Mouse (Mus musculus): ENCODE measurements around the gene Rasgrp1. TPM values are rescaled to one million over a fixed set of nuclear protein-coding genes. Genes with fewer than 3 reads are reported as not detected.

Rasgrp1 gene
- polyA plus RNA-seq, 1 experiment from 2014 or later = 1.2 TPM

DNA sequence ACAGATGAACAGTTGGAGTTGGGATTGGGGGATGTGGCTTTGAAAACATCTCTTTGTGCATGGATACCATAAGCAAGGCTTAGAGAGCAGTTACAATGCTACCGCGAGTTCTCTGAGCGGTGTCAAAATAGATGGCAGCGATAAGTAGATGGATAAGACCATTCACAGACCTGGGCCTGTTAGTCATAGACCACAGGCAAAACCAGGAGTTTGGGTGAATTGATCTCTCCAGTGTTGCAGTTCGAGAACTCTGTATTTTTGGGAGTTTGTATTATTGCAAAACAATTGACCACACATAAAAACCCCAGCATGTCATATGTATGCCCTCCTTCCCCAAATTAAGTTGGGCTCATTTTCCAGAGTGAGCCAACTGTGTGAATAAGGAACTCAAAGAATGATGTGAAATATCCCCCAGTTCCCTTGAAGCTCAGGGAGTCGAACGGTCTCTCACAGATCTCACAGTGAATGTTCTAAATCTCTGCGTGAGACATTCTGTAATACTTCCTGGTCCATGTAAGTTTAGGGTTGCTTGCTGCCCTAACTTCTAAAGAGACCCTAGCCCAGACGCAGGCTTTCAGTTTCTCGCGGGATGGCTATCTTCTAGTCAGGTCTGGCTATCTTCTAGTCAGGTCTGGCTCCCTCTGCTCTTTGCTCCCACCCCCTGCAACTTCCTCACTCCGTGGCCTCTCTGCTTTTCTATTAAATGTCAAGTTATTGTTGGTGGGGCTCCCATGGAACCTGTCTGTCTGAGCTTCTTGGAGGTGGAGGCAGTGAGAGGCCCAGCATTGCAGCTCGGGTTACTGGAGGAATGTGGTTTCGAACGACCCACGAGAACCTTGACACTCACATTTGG is 43.0 kb downstream of the Rasgrp1 start:
- H3K4me3 ChIP-seq (ENCODE audit: low read depth, low read length) = no peak overlapping the region
- no peaks in the 10 kb centered on the region for H3K9me3 ChIP-seq (ENCODE audit: control insufficient read depth, low read length)
- no peak overlapping the region for H3K4me2 ChIP-seq
- H3K9ac ChIP-seq (ENCODE audit: low read length) = no peak overlapping the region
- 87% methylated on average over 16 of the region's 16 CpGs for WGBS
- DNase-seq (ENCODE audit: low spot score, missing footprints) (no peak), ATAC-seq (ENCODE audit: low FRiP score) (no peak)
- H3K27ac ChIP-seq (ENCODE audit: low read depth, low read length) = no peak overlapping the region
- H3K4me1 ChIP-seq (ENCODE audit: control insufficient read depth, insufficient read depth, low read length) = no peaks in the 10 kb centered on the region
- no peaks in the 10 kb centered on the region for H3K27me3 ChIP-seq (ENCODE audit: control insufficient read depth, insufficient read depth, low read length)
- H3K36me3 ChIP-seq (ENCODE audit: control insufficient read depth, insufficient read depth, low read length) = no peaks in the 10 kb centered on the region

DNA sequence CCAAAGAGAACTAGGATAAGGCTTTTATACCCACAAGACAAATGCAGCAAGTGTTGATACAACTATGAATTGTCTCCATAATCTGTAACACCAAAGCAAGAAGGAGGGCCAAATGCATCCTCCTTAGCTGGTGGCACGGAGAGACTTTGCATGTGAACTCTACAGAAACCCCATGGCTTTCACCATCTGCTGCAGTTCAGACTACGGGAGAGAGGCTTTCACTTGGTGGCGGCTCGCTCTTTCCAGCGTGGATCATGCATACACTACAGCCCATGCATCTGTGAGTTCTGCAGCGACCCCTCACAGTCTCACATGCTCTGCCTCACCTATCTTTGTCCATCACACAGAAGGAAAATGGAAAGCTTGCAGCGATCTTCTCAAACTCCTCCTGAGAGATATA is 54.5 kb downstream of the Rasgrp1 start:
- DNase-seq (ENCODE audit: low spot score, missing footprints) (no peak), ATAC-seq (ENCODE audit: low FRiP score) (no peak)
- Histone ChIP-seq H3K4me2 (no peak overlapping the region), H3K9me3 (ENCODE audit: control insufficient read depth, low read length) (no peaks in the 10 kb centered on the region), H3K27ac (ENCODE audit: low read depth, low read length) (no peak overlapping the region), H3K9ac (ENCODE audit: low read length) (no peak overlapping the region), H3K4me3 (ENCODE audit: low read depth, low read length) (no peak overlapping the region), H3K36me3 (ENCODE audit: control insufficient read depth, insufficient read depth, low read length) (no peaks in the 10 kb centered on the region), H3K27me3 (ENCODE audit: control insufficient read depth, insufficient read depth, low read length) (no peaks in the 10 kb centered on the region), H3K4me1 (ENCODE audit: control insufficient read depth, insufficient read depth, low read length) (no peaks in the 10 kb centered on the region)
- WGBS = 86% methylated on average over 7 of the region's 7 CpGs

DNA sequence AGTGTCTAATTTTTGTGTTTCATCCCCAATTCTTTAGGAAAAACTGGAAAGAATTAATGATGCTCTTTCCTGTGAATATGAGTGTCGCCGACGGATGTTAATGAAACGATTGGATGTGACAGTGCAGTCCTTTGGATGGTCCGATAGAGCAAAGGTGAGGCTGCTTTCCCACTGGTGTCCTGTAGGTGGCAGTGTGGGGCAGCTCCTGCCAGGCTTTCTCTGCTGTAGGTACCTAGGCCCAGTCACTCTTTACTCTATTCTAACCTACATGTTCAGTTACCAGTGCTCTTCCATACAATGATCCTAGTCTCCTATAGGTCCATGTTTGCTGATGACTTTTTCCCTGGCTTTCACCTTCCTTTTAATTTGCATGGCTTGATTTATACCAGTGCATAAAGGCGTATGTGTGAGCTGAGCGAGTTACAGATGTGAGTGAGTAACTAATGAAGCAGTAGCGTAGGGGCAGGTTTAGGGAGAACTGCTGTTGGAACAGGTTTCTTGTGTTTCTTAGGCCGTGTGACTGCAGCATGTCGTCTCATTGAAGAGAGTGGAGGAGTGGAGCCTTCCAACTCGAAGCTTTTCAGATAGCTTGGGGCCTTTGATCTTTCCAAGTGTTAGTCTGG is 78.9 kb downstream of the Rasgrp1 start:
- H3K9me3 ChIP-seq (ENCODE audit: control insufficient read depth, low read length) = no peaks in the 10 kb centered on the region
- no peak overlapping the region for H3K27ac ChIP-seq (ENCODE audit: low read depth, low read length)
- no peak overlapping the region for H3K4me2 ChIP-seq
- no peaks in the 10 kb centered on the region for H3K27me3 ChIP-seq (ENCODE audit: control insufficient read depth, insufficient read depth, low read length)
- no peak overlapping the region for H3K9ac ChIP-seq (ENCODE audit: low read length)
- ATAC-seq (ENCODE audit: low FRiP score) (peak; percentile 79), DNase-seq (ENCODE audit: low spot score, missing footprints) (peak; percentile 96)
- no peak overlapping the region for H3K4me3 ChIP-seq (ENCODE audit: low read depth, low read length)
- H3K4me1 ChIP-seq (ENCODE audit: control insufficient read depth, insufficient read depth, low read length) = no peaks in the 10 kb centered on the region
- WGBS = 79% methylated on average over 11 of the region's 11 CpGs
- peaks cover 14% of the 10 kb centered on the region; the same call in 1 of the 2 replicates for H3K36me3 ChIP-seq (ENCODE audit: control insufficient read depth, insufficient read depth, low read length)

DNA sequence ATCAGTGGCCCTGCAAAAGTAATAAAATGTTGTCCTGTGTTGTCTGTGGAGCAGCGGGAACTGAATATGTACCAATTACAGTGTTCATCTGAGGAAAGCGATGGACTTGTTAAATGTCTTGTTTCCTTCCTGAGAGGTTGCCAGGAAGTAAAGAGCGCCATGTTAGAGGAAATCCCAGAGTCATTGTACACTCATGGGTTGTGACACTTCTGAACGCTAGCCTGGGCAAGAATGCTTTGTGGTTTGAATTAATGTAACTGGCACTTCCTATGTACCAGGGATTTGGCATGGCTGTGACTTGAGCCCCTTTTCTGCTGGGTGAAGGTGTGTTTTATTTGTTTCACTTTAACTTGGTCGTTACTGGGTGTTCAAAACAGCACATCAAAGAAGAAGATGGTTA is 80.6 kb downstream of the Rasgrp1 start:
- 92% methylated on average over 5 of the region's 5 CpGs for WGBS
- no peak overlapping the region for H3K4me2 ChIP-seq
- peaks cover 9% of the 10 kb centered on the region; the same call in 1 of the 2 replicates for H3K36me3 ChIP-seq (ENCODE audit: control insufficient read depth, insufficient read depth, low read length)
- H3K4me3 ChIP-seq (ENCODE audit: low read depth, low read length) = no peak overlapping the region
- no peak overlapping the region for H3K27ac ChIP-seq (ENCODE audit: low read depth, low read length)
- ATAC-seq (ENCODE audit: low FRiP score) (no peak), DNase-seq (ENCODE audit: low spot score, missing footprints) (no peak)
- H3K9me3 ChIP-seq (ENCODE audit: control insufficient read depth, low read length) = no peaks in the 10 kb centered on the region
- H3K9ac ChIP-seq (ENCODE audit: low read length) = no peak overlapping the region
- no peaks in the 10 kb centered on the region for H3K27me3 ChIP-seq (ENCODE audit: control insufficient read depth, insufficient read depth, low read length)
- no peaks in the 10 kb centered on the region for H3K4me1 ChIP-seq (ENCODE audit: control insufficient read depth, insufficient read depth, low read length)

DNA sequence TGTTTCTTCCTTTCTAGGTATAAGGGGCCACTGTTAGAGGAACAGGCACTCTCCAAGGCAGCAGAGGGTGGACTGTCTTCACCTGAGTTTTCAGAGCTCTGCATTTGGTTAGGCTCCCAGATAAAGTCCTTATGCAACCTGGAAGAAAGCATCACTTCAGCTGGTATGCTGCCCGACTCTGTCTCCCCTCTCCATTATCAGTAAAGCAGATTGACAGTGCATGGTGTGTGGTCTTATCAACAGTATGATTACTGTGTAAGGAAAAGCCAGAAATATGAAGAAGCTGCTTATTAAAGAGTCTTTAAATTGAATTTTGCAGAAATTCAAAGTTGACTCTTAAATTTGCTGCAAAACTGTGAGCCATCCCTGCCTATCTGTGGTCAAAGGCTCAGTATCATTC is 85.2 kb downstream of the Rasgrp1 start:
- Histone ChIP-seq H3K36me3 (ENCODE audit: control insufficient read depth, insufficient read depth, low read length) (peaks cover 7% of the 10 kb centered on the region; the same call in 1 of the 2 replicates), H3K4me2 (no peak overlapping the region), H3K9me3 (ENCODE audit: control insufficient read depth, low read length) (no peaks in the 10 kb centered on the region), H3K9ac (ENCODE audit: low read length) (no peak overlapping the region), H3K27me3 (ENCODE audit: control insufficient read depth, insufficient read depth, low read length) (no peaks in the 10 kb centered on the region), H3K27ac (ENCODE audit: low read depth, low read length) (no peak overlapping the region), H3K4me1 (ENCODE audit: control insufficient read depth, insufficient read depth, low read length) (no peaks in the 10 kb centered on the region), H3K4me3 (ENCODE audit: low read depth, low read length) (no peak overlapping the region)
- DNase-seq (ENCODE audit: low spot score, missing footprints) (no peak), ATAC-seq (ENCODE audit: low FRiP score) (no peak)
- 94% methylated on average over 1 of the region's 1 CpGs for WGBS

DNA sequence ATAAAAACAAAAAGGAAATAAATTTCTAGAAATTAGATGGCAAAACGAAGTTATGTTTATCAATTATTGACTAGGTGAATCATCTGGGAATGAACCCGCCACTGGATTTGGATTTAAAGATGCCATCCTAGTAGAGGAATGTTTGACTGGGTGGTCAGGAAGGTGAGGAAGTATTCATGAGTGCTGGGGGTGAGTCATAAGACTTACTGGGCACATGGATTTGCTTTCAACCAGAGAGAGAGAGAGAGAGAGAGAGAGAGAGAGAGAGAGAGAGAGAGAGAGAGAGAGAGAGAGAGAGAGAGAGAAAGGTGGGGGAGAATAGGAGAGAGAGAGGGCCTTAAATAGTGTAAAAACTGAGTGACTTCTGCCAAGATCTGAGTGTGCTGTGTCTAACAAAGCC is 87.4 kb downstream of the Rasgrp1 start:
- Histone ChIP-seq H3K9me3 (ENCODE audit: control insufficient read depth, low read length) (no peaks in the 10 kb centered on the region), H3K27ac (ENCODE audit: low read depth, low read length) (no peak overlapping the region), H3K27me3 (ENCODE audit: control insufficient read depth, insufficient read depth, low read length) (no peaks in the 10 kb centered on the region), H3K4me3 (ENCODE audit: low read depth, low read length) (no peak overlapping the region), H3K9ac (ENCODE audit: low read length) (no peak overlapping the region), H3K4me2 (no peak overlapping the region), H3K36me3 (ENCODE audit: control insufficient read depth, insufficient read depth, low read length) (peaks cover 3% of the 10 kb centered on the region; the same call in 1 of the 2 replicates), H3K4me1 (ENCODE audit: control insufficient read depth, insufficient read depth, low read length) (peaks cover 6% of the 10 kb centered on the region)
- 84% methylated on average over 2 of the region's 2 CpGs for WGBS
- ATAC-seq (ENCODE audit: low FRiP score) (no peak), DNase-seq (ENCODE audit: low spot score, missing footprints) (no peak)

DNA sequence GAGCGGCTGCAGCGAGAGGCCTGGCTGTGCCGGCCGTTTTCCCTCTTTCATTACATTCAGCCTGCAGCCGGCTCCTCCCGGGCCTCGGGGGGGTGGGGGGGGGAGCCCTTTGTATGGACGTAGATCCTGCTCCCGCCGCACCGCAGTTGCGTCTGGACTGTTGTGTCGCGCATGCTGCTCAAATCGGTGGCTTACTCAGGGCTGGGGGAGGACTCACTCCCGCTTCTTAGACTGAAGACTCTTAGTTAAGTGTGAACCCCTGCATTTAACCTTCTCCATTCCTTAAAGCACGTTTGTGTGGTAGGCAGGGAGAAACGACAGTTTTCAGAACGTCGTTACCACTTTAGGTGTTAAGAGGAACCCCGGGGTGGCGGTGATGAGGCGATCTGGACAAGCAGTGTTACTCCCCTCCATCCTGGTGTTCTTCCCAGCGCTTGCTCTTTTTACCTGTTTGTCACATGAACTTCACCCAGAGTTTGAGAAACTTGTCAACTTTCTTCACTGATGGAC is 92.7 kb downstream of the Rasgrp1 start:
- Histone ChIP-seq H3K4me1 (ENCODE audit: control insufficient read depth, insufficient read depth, low read length) (peaks cover 7% of the 10 kb centered on the region), H3K4me2 (peak overlapping the region; percentile 51), H3K27ac (ENCODE audit: low read depth, low read length) (peak overlapping the region; percentile 87), H3K36me3 (ENCODE audit: control insufficient read depth, insufficient read depth, low read length) (no peaks in the 10 kb centered on the region), H3K27me3 (ENCODE audit: control insufficient read depth, insufficient read depth, low read length) (no peaks in the 10 kb centered on the region), H3K9me3 (ENCODE audit: control insufficient read depth, low read length) (no peaks in the 10 kb centered on the region), H3K9ac (ENCODE audit: low read length) (peak overlapping the region; percentile 97), H3K4me3 (ENCODE audit: low read depth, low read length) (peak overlapping the region; percentile 84)
- ATAC-seq (ENCODE audit: low FRiP score) (peak; percentile 80), DNase-seq (ENCODE audit: low spot score, missing footprints) (no peak)
- under 1% methylated on average over 24 of the region's 24 CpGs for WGBS

DNA sequence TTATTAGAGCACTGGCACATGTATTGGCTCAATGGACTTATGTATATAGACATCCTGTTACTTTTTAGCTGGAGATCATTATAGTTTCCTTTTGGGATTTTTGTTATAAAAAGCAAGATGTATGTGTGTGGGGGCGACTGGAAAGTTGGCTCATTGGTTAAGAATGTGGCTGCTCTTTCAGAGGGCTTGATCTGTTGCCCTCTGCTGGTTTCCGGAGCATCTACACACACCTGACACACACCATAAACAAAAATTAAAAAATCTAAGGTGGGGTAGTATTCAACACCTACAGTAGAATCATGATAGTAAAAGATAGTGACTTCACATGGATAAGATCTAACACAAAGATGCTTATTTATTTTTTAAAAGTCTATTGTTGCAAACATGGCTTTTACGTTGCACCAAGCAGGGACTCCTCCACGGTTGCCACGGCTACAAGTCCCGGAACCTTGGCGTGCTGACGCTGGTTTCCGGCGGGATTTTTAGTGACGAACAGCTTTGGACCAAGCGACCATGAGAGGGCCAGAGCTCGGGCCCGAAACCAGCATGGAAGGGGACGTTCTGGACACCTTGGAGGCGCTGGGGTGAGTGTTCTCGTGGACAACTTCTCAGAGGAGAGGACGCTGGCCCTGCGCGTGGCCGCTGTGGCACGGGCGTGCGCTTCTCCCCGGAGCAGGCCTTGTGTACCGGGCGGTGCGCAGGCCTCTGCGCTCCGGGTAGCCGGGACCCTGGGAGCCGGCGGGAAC is 93.4 kb downstream of the Rasgrp1 start, which contains the start of gene Fam98b:
Gene Fam98b (plus strand): TSS at position 485 of the 746 bp plus-strand sequence.
- Histone ChIP-seq H3K4me2 (peak within 1 kb of the TSS; percentile 51), H3K27me3 (ENCODE audit: control insufficient read depth, insufficient read depth, low read length) (no peaks in the 10 kb centered on the region), H3K9me3 (ENCODE audit: control insufficient read depth, low read length) (no peaks in the 10 kb centered on the region), H3K4me1 (ENCODE audit: control insufficient read depth, insufficient read depth, low read length) (peaks cover 7% of the 10 kb centered on the region), H3K4me3 (ENCODE audit: low read depth, low read length) (peak within 1 kb of the TSS; percentile 84), H3K36me3 (ENCODE audit: control insufficient read depth, insufficient read depth, low read length) (no peaks in the 10 kb centered on the region), H3K9ac (ENCODE audit: low read length) (peak within 1 kb of the TSS; percentile 97), H3K27ac (ENCODE audit: low read depth, low read length) (peak within 1 kb of the TSS; percentile 87)
- WGBS = under 1% methylated on average over 33 of the region's 33 CpGs
- ATAC-seq (ENCODE audit: low FRiP score) = peak; percentile 96
- peak; percentile 100 for DNase-seq (ENCODE audit: low spot score, missing footprints)
